8 mouse cellular contexts compared by ENCODE assay signal in the genomic region with DNA sequence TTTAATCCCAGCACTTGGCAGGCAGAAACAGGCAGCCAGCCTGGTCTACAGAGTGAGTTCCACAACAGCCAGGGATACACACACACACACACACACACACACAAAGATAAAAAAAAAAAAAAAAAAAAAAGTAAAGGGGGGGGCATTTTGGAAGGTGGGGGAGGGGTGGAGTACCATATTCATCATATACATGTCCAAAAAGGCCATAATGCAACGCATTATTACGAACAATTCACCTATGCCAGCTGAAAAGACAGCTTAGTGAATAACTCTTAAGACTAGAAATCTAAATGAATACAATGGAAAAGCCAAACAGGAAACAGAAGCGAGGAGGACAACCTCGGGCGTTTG. TPM values are rescaled to one million over a fixed set of nuclear protein-coding genes. Genes with fewer than 3 reads are reported as not detected.
A peak's percentile ranks its signal among the peaks of the same experiment; 100 is the strongest.
DNase-seq lines count a peak whose midpoint lies in the region; ATAC-seq and TF ChIP-seq lines count a peak whose summit lies in the region.

No protein-coding gene starts in this region.

- peaks cover 11% of the 10 kb centered on the region for H3K4me1 ChIP-seq in heart, postnatal 0 days (ENCODE audit: control insufficient read depth, insufficient read depth)
- peaks cover 31% of the 10 kb centered on the region for H3K4me1 ChIP-seq in bone marrow macrophage, adult 2 months (ENCODE audit: control insufficient read depth, insufficient read depth, low read length)
- H3K4me1 ChIP-seq in hindbrain, embryonic 13.5 days (replicated peaks), result peaks cover 25% of the 10 kb centered on the region
- H3K4me1 ChIP-seq in midbrain, embryonic 13.5 days (replicated peaks), result peaks cover 22% of the 10 kb centered on the region

- no peak for TF ChIP-seq CTCF in heart, postnatal 0 days (IDR thresholded peaks at IDR 0.05; ENCODE audit: low read depth)
- TF ChIP-seq CTCF in bone marrow macrophage, adult 2 months (IDR thresholded peaks at IDR 0.05; ENCODE audit: low read depth, low read length), result no peak

- peak overlapping the region; percentile 87 for H3K27ac ChIP-seq in heart, postnatal 0 days (ENCODE audit: low read depth)
- H3K27ac ChIP-seq in bone marrow macrophage, adult 2 months (ENCODE audit: insufficient read depth, low read depth, low read length), result peak overlapping the region; percentile 99
- H3K27ac ChIP-seq in hindbrain, embryonic 13.5 days, result no peak overlapping the region
- peak overlapping the region; percentile 32; the same call in 1 of the 2 replicates for H3K27ac ChIP-seq in midbrain, embryonic 13.5 days

- intact Hi-C loops in heart, postnatal 25 days (cut with DNase I), result loop anchor here (5.0 kb wide), 1 partner anchor 37 kb away; no protein-coding TSS in a partner anchor
- intact Hi-C loops in left cerebral cortex, postnatal 4 days (cut with DNase I), result no loop called here

- peak overlapping the region; percentile 40; the same call in 1 of the 2 replicates for H3K9ac ChIP-seq in heart, postnatal 0 days (replicated peaks; ENCODE audit: low read depth, low read length)
- peak overlapping the region; percentile 58 for H3K9ac ChIP-seq in hindbrain, embryonic 13.5 days
- H3K9ac ChIP-seq in midbrain, embryonic 13.5 days (replicated peaks), result peak overlapping the region; percentile 61

- H3K27me3 ChIP-seq in heart, postnatal 0 days (ENCODE audit: control insufficient read depth, insufficient read depth, low read length), result no peaks in the 10 kb centered on the region
- H3K27me3 ChIP-seq in hindbrain, embryonic 13.5 days, result 0 out of 2 replicates have a peak, but pooled peaks cover 3% of the 10 kb centered on the region
- peaks cover 7% of the 10 kb centered on the region for H3K27me3 ChIP-seq in midbrain, embryonic 13.5 days

- DNase-seq in heart, postnatal 0 days (ENCODE audit: low spot score), result no peak
- DNase-seq in heart, postnatal 25 days (ENCODE audit: low spot score), result no peak
- no peak for DNase-seq in right cerebral cortex, postnatal 10 days (ENCODE audit: low spot score in 2 of 2)
- DNase-seq in adrenal gland, adult 8-10 months, result no peak
- DNase-seq in left cerebral cortex, postnatal 4 days, result no peak

- no peak for TF ChIP-seq POLR2A in bone marrow macrophage, adult 2 months (IDR thresholded peaks at IDR 0.05; ENCODE audit: borderline replicate concordance, low read depth, low read length)

- 8% methylated on average over 5 of the region's 5 CpGs for WGBS in heart, postnatal 0 days
- 15% methylated on average over 5 of the region's 5 CpGs for WGBS in hindbrain, embryonic 13.5 days
- 11% methylated on average over 5 of the region's 5 CpGs for whole genome bisulfite sequencing in midbrain, embryonic 13.5 days

- H3K9me3 ChIP-seq in heart, postnatal 0 days (replicated peaks; ENCODE audit: control insufficient read depth, low read length), result no peaks in the 10 kb centered on the region
- H3K9me3 ChIP-seq in hindbrain, embryonic 13.5 days, result no peaks in the 10 kb centered on the region
- H3K9me3 ChIP-seq in midbrain, embryonic 13.5 days, result no peaks in the 10 kb centered on the region

- H3K4me2 ChIP-seq in heart, postnatal 0 days (ENCODE audit: low read depth, low read length), result peak overlapping the region; percentile 73
- peak overlapping the region; percentile 56 for H3K4me2 ChIP-seq in hindbrain, embryonic 13.5 days
- peak overlapping the region; percentile 52 for H3K4me2 ChIP-seq in midbrain, embryonic 13.5 days (replicated peaks)

- no peak for ATAC-seq in heart, postnatal 0 days (ENCODE audit: insufficient read depth, low read depth)
- no peak for ATAC-seq in hindbrain, embryonic 13.5 days (ENCODE audit: low FRiP score)
- no peak for ATAC-seq in midbrain, embryonic 13.5 days

- TF ChIP-seq EP300 in heart, postnatal 0 days (IDR thresholded peaks at IDR 0.05; ENCODE audit: low read depth), result peak; percentile 51

- H3K36me3 ChIP-seq in heart, postnatal 0 days (replicated peaks; ENCODE audit: control insufficient read depth, insufficient read depth, low read length), result no peaks in the 10 kb centered on the region
- no peaks in the 10 kb centered on the region for H3K36me3 ChIP-seq in hindbrain, embryonic 13.5 days
- H3K36me3 ChIP-seq in midbrain, embryonic 13.5 days, result no peaks in the 10 kb centered on the region

- H3K4me3 ChIP-seq in heart, postnatal 0 days (ENCODE audit: low read depth, low read length), result peak overlapping the region; percentile 41
- H3K4me3 ChIP-seq in bone marrow macrophage, adult 2 months (ENCODE audit: insufficient read depth, low read length), result peak overlapping the region; percentile 52; the same call in 1 of the 2 replicates
- H3K4me3 ChIP-seq in hindbrain, embryonic 13.5 days, result peak overlapping the region; percentile 29
- H3K4me3 ChIP-seq in midbrain, embryonic 13.5 days (replicated peaks), result peak overlapping the region; percentile 34

RNA-seq across cellular contexts. Expression of a gene that starts 6.8 kb away (rescaled TPM):
- 9.8 and 10.1 TPM in 2 replicates for total RNA-seq in heart, postnatal 0 days (2014; rRNA removed; ENCODE audit: low replicate concordance)
- polyA plus RNA-seq in heart, postnatal 0 days (2015; fragmentation: Nextera tagmentation; extraction: Ambion mirVana), result 1.9 and 2.1 TPM in 2 replicates
- 10 to 100 TPM in 1 of 2 experiments, 1 to 10 TPM in 1; 9.6 to 13.0 TPM for total RNA-seq in heart, postnatal 25 days (2021)
- polyA plus RNA-seq in bone marrow macrophage, adult 2 months (2012; ENCODE audit: insufficient read depth, insufficient read length, missing spikeins), result 44.0 and 45.3 TPM in 2 replicates
- 1.9 and 2.3 TPM in 2 replicates for polyA plus RNA-seq in hindbrain, embryonic 13.5 days (2015; fragmentation: Nextera tagmentation; extraction: Ambion mirVana)
- polyA plus RNA-seq in midbrain, embryonic 13.5 days (2015; fragmentation: Nextera tagmentation; extraction: Ambion mirVana), result 1.8 and 1.9 TPM in 2 replicates
- 10 to 100 TPM; 23.0 to 38.9 (median 32.6) TPM for total RNA-seq in adrenal gland, adult 8-10 months (2022)
- 1 to 10 TPM; 3.8 to 4.0 TPM for total RNA-seq in left cerebral cortex, postnatal 4 days (2021)
